Mouse (Mus musculus) CH12.LX (cell line): ENCODE data around the gene Lamc3. TPM values are rescaled to one million over a fixed set of nuclear protein-coding genes. Genes with fewer than 3 reads are reported as not detected.

Experiments used
- DNase-seq: peaks from one replicate; pipeline ENCODE4 v3.0.0-alpha.2; 2013; ENCODE audit errors: extremely low read depth
- H3K27ac ChIP-seq: 2 replicates; pipeline ENCODE4 v1.5.1; 2012; ENCODE audit warnings: low read depth, mild to moderate bottlenecking, control low read depth, moderate library complexity; ENCODE audit not compliant: insufficient read depth
- H3K27me3 ChIP-seq: replicated peaks from 2 replicates; pipeline ENCODE3; 2012; ENCODE audit warnings: inconsistent platforms
- H3K36me3 ChIP-seq, 2 experiments: replicated peaks in 1 of 2; 2 replicates each; pipeline versions ENCODE3 to v1.6.1; 2012; ENCODE audit warnings: inconsistent platforms in 1 of 2, low read length in 1 of 2, mild to moderate bottlenecking in 1 of 2, mixed read lengths in 1 of 2, moderate library complexity in 1 of 2; ENCODE audit not compliant: control insufficient read depth in 1 of 2, insufficient read depth in 1 of 2
- H3K4me1 ChIP-seq, 2 experiments: 2 replicates each; pipeline ENCODE4 v1.6.1; 2012; ENCODE audit warnings: inconsistent platforms in 1 of 2, moderate library complexity in 1 of 2; ENCODE audit not compliant: insufficient read depth in 2 of 2, control insufficient read depth in 1 of 2
- H3K4me2 ChIP-seq: 2 replicates; pipeline ENCODE4 v1.6.1; 2012; ENCODE audit warnings: low read depth, mild to moderate bottlenecking, control low read depth; ENCODE audit not compliant: poor library complexity, insufficient read depth, severe bottlenecking
- H3K4me3 ChIP-seq, 3 experiments: fragments of 150-350 bp in 1 of 3; sonication (generic) in 1 of 3; replicated peaks in 1 of 3; 2 replicates each; pipeline versions ENCODE3 to v1.5.1; 2011 to 2012; ENCODE audit warnings: low read depth in 2 of 3, low read length in 2 of 3, mild to moderate bottlenecking in 2 of 3, moderate library complexity in 2 of 3, control low read depth in 1 of 3, improper control_type of control experiment in 1 of 3, inconsistent platforms in 1 of 3, mixed read lengths in 1 of 3; ENCODE audit not compliant: poor library complexity in 1 of 3
- H3K79me2 ChIP-seq: replicated peaks from 2 replicates; pipeline ENCODE4 v1.6.1; 2012; ENCODE audit warnings: mild to moderate bottlenecking, moderate library complexity; ENCODE audit not compliant: control insufficient read depth, poor library complexity, insufficient read depth, severe bottlenecking; ENCODE audit errors: extremely low read depth
- H3K9ac ChIP-seq: 2 replicates; pipeline ENCODE4 v1.6.1; 2012; ENCODE audit warnings: low read depth, mild to moderate bottlenecking, control low read depth, moderate library complexity; ENCODE audit not compliant: insufficient read depth
- H3K9me3 ChIP-seq: replicated peaks from 2 replicates; pipeline ENCODE3; 2012; ENCODE audit warnings: low read length, inconsistent platforms, mixed read lengths
- BHLHE40 ChIP-seq: IDR thresholded peaks from 2 replicates; pipeline ENCODE4 v1.6.1; 2011; ENCODE audit warnings: mild to moderate bottlenecking, low read depth, low read length, improper control_type of control experiment
- CHD1 ChIP-seq: IDR thresholded peaks from 2 replicates; pipeline ENCODE4 v1.6.1; 2012; ENCODE audit warnings: low read depth, low read length, improper control_type of control experiment, inconsistent platforms
- CTCF ChIP-seq, 2 experiments: IDR thresholded peaks in 1 of 2; conservative IDR thresholded peaks in 1 of 2; 2 replicates each; pipeline ENCODE4 v1.5.1; 2011 to 2012; ENCODE audit warnings: low read depth in 2 of 2, low read length in 2 of 2, improper control_type of control experiment in 1 of 2, inconsistent platforms in 1 of 2, mild to moderate bottlenecking in 1 of 2, moderate library complexity in 1 of 2
- E2F4 ChIP-seq: IDR thresholded peaks from 2 replicates; pipeline ENCODE4 v1.6.1; 2011; ENCODE audit warnings: low read depth, low read length, improper control_type of control experiment; ENCODE audit not compliant: insufficient replicate concordance
- GABPA ChIP-seq: IDR thresholded peaks from 2 replicates; pipeline ENCODE4 v1.6.1; 2012; ENCODE audit warnings: low read depth, low read length, improper control_type of control experiment, inconsistent platforms; ENCODE audit not compliant: insufficient replicate concordance
- IRF4 ChIP-seq: IDR thresholded peaks from 2 replicates; pipeline ENCODE4 v1.6.1; 2014; ENCODE audit warnings: low read depth, mild to moderate bottlenecking, inconsistent platforms, low read length, improper control_type of control experiment
- MAX ChIP-seq: IDR thresholded peaks from 2 replicates; pipeline ENCODE4 v1.6.1; 2011; ENCODE audit warnings: low read length, improper control_type of control experiment
- MXI1 ChIP-seq: IDR thresholded peaks from 2 replicates; pipeline ENCODE4 v1.6.1; 2011; ENCODE audit warnings: mild to moderate bottlenecking, low read depth, low read length, improper control_type of control experiment
- NELFE ChIP-seq: IDR thresholded peaks from 2 replicates; pipeline ENCODE4 v1.6.1; 2011; ENCODE audit warnings: low read depth, low read length, improper control_type of control experiment
- PAX5 ChIP-seq: IDR thresholded peaks from 2 replicates; pipeline ENCODE4 v1.6.1; 2012; ENCODE audit warnings: low read length, inconsistent platforms, mixed read lengths
- POLR2A ChIP-seq: IDR thresholded peaks from 2 replicates; pipeline ENCODE4 v1.6.1; 2011; ENCODE audit warnings: low read depth, mild to moderate bottlenecking, improper control_type of control experiment, low read length
- RCOR1 ChIP-seq: conservative IDR thresholded peaks from 2 replicates; pipeline ENCODE4 v1.6.1; 2012; ENCODE audit warnings: low read depth, mild to moderate bottlenecking, inconsistent platforms, low read length, improper control_type of control experiment
- TBP ChIP-seq: conservative IDR thresholded peaks from 2 replicates; pipeline ENCODE4 v1.6.1; 2011; ENCODE audit warnings: low read depth, low read length, improper control_type of control experiment
- UBTF ChIP-seq: IDR thresholded peaks from 2 replicates; pipeline ENCODE4 v1.6.1; 2012; ENCODE audit warnings: low read depth, mild to moderate bottlenecking, inconsistent platforms, low read length, improper control_type of control experiment, moderate library complexity
- USF1 ChIP-seq: IDR thresholded peaks from 2 replicates; pipeline ENCODE4 v1.6.1; 2014; ENCODE audit warnings: low read depth, mild to moderate bottlenecking, inconsistent platforms, low read length, improper control_type of control experiment
- USF2 ChIP-seq: conservative IDR thresholded peaks from 2 replicates; pipeline ENCODE4 v1.6.1; 2011; ENCODE audit warnings: low read depth, low read length, improper control_type of control experiment
- ZKSCAN1 ChIP-seq: IDR thresholded peaks from 2 replicates; pipeline ENCODE4 v1.6.1; 2012; ENCODE audit warnings: low read depth, inconsistent platforms, low read length, improper control_type of control experiment, borderline replicate concordance
- ZMIZ1 ChIP-seq: IDR thresholded peaks from 2 replicates; pipeline ENCODE4 v1.6.1; 2012; ENCODE audit warnings: low read depth, mild to moderate bottlenecking, inconsistent platforms, low read length, improper control_type of control experiment
- dilution Hi-C: fragments of 300-500 bp; cut with MboI; formaldehyde crosslinking; loops from 2 replicates; pipeline ENCODE4 v1.14.3; 2020; ENCODE audit warnings: low sequenced_read_pairs; ENCODE audit not compliant: extremely low pct_unique_long_range_greater_than_20kb, extremely low pct_ligation_motif_present
- in situ Hi-C: fragments of 300-500 bp; cut with MboI; formaldehyde crosslinking; loops from 3 replicates; pipeline ENCODE4 v1.14.3; 2019; ENCODE audit warnings: low sequenced_read_pairs, low pct_ligation_motif_present, low pct_unique_long_range_greater_than_20kb, mixed read lengths
- polyA plus RNA-seq: library from polyadenylated mRNA; unstranded; fragments of >175 nt; gene quantifications from 2 replicates; pipeline ENCODE4 v1.2.1, GENCODE M21; 2012; ENCODE audit warnings: low read depth; ENCODE audit not compliant: insufficient read length
- total RNA-seq, 2 experiments: library from RNA; depleted of rRNA; stranded (reverse); fragments of 300-350 nt in 1 of 2; fragments of >200 nt in 1 of 2; gene quantifications; 2 replicates each; pipeline ENCODE4 v1.2.3; 2012 to 2014

Gene Lamc3
- total and polyA plus RNA-seq, 3 experiments: not detected

DNA sequence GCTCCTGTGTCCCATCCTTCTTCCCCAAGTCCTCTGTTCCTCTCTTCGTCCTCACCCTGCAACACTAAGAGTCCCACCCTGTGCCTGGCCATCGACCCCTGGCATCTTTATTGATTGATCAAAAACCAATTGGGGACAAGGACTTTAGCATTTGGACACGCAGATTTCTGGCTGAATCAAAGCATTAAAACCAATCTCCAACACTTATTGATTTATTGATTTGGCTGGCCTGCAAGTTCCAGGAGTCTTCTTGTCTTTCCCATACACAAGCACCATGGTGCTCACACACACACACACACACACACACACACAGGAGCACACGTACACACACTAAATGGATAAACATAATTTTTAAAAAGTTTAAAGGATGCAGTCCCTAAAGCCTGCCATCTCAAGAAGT lies 55.9 kb downstream of the Lamc3 start:
- TF ChIP-seq ZMIZ1: no peak
- TF ChIP-seq USF1: no peak
- no peak for TF ChIP-seq TBP
- no peak for TF ChIP-seq MAX
- TF ChIP-seq E2F4: no peak
- TF ChIP-seq POLR2A: no peak
- TF ChIP-seq BHLHE40: no peak
- TF ChIP-seq CTCF (conservative IDR thresholded peaks at IDR 0.05 in 1 of 2, IDR thresholded peaks at IDR 0.05 in 1 of 2; ENCODE audit: low read depth in 2 of 2, low read length in 2 of 2): no peak
- TF ChIP-seq PAX5: no peak
- TF ChIP-seq UBTF: no peak
- TF ChIP-seq CHD1: no peak
- no peak for TF ChIP-seq MXI1
- in situ Hi-C loops: no loop called here
- H3K4me1 ChIP-seq: no peaks in the 10 kb centered on the region
- dilution Hi-C loops: no loop called here
- no peak overlapping the region for H3K27ac ChIP-seq
- DNase-seq: no peak
- H3K36me3 ChIP-seq: no peaks in the 10 kb centered on the region
- H3K9ac ChIP-seq: no peak overlapping the region
- no peak overlapping the region for H3K4me2 ChIP-seq
- H3K27me3 ChIP-seq: peaks cover 72% of the 10 kb centered on the region
- H3K9me3 ChIP-seq: no peaks in the 10 kb centered on the region
- H3K4me3 ChIP-seq: no peak overlapping the region
- no peaks in the 10 kb centered on the region for H3K79me2 ChIP-seq

GRCm38 (mm10) chr2:31945580-31945979 lies 58.5 kb downstream of the Lamc3 start:
- TF ChIP-seq GABPA (no peak), IRF4 (no peak)
- TF ChIP-seq, all 38 proteins: peak for 0
- H3K9ac ChIP-seq: no peak overlapping the region
- H3K27ac ChIP-seq: no peak overlapping the region
- H3K4me3 ChIP-seq: no peak overlapping the region
- H3K27me3 ChIP-seq: peaks cover 77% of the 10 kb centered on the region
- no peaks in the 10 kb centered on the region for H3K36me3 ChIP-seq
- H3K9me3 ChIP-seq: no peaks in the 10 kb centered on the region
- in situ Hi-C loops: no loop called here
- H3K79me2 ChIP-seq: no peaks in the 10 kb centered on the region
- H3K4me1 ChIP-seq: 0 out of 4 replicates have a peak, but pooled peaks cover 0 to 3% of the 10 kb centered on the region in 2 experiments
- DNase-seq: no peak
- dilution Hi-C loops: no loop called here
- H3K4me2 ChIP-seq: no peak overlapping the region

DNA sequence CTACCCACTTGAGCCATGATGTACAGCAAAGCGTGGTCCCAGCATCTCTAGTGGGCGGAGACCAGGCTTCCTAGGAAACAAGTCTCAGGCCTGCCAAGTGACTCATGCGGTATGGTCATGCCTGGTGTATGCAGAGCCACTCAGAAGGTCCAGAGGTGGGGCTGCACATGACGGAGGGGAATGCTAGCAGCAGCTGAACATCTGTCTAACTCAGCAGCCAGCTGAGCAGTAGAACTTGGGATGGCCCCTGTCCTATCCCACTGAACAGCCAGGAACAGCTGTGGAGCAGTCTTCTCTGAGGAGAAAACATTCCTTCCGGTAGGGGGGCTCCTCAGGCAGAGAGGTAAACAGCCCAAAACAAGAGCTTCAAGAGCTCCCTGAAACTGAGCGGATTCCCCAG lies 61.3 kb downstream of the Lamc3 start:
- DNase-seq: no peak
- TF ChIP-seq MAX: no peak
- TF ChIP-seq UBTF: no peak
- TF ChIP-seq NELFE: no peak
- TF ChIP-seq USF2: no peak
- TF ChIP-seq RCOR1: no peak
- TF ChIP-seq ZMIZ1: no peak
- no peak for TF ChIP-seq IRF4
- no peak for TF ChIP-seq ZKSCAN1
- dilution Hi-C loops: no loop called here
- in situ Hi-C loops: no loop called here
- H3K79me2 ChIP-seq: no peaks in the 10 kb centered on the region
- no peak overlapping the region for H3K4me3 ChIP-seq
- peaks cover 88% of the 10 kb centered on the region for H3K27me3 ChIP-seq
- no peaks in the 10 kb centered on the region for H3K36me3 ChIP-seq
- no peak overlapping the region for H3K4me2 ChIP-seq
- peaks cover 5 to 6% of the 10 kb centered on the region in 2 experiments; a peak in 3 of 4 replicates for H3K4me1 ChIP-seq
- H3K27ac ChIP-seq: no peak overlapping the region
- H3K9ac ChIP-seq: no peak overlapping the region
- no peaks in the 10 kb centered on the region for H3K9me3 ChIP-seq
